Mouse (Mus musculus): Measurements from ENCODE around the gene Ppp3r1.
"Not testable (repeated sequence)": the region's sequence is repeated elsewhere in the genome, so short reads cannot be mapped to it uniquely, and the experiment has no call there.

The Ppp3r1 gene

DNA sequence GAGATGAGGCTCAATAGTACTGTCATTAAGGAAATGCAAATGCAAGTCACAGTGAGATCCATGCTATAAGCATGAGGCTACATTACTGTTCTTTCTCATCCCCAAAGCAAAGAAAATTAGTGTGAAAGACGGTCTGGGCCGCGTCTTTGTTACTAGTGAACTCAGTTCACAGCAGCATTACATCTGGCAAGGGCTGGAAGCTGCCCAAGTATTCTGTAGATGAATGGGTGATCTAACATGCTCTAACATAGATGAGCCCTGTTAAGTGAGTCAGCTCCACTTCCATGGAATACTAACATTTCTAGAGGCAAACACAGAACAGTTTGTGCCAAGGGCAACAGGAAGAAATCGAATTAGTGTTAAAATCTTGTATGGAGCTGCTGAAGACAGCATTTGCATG lies 41.9 kb downstream of the Ppp3r1 start:
- DNase-seq = no peak

GRCm38 (mm10) chr11:17202481-17202880 lies 43.4 kb downstream of the Ppp3r1 start:
- DNase-seq = no peak

GRCm38 (mm10) chr11:17211258-17212140 lies 52.4 kb downstream of the Ppp3r1 start, which contains the start of gene Pno1:
Gene Pno1 (minus strand): TSS chr11:17211568.
- peak; percentile 97 for DNase-seq

DNA sequence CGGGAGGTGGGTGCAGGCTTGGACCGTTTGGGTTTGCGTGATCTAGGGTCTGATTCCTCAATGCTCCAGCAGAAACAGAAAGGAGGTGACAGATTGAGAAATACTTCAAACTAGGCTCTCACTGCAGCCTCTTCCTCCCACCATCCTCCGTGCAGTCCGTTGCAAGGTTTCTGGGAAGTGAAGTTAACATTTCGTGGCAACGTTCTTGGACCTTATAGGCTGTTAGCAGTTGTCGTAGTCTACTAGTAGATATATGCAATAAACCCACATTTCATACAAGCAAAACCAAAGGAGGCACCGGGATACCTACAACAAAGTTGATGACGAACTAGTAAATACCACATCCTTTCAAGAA lies 53.1 kb downstream of the Ppp3r1 start:
- DNase-seq = no peak

DNA sequence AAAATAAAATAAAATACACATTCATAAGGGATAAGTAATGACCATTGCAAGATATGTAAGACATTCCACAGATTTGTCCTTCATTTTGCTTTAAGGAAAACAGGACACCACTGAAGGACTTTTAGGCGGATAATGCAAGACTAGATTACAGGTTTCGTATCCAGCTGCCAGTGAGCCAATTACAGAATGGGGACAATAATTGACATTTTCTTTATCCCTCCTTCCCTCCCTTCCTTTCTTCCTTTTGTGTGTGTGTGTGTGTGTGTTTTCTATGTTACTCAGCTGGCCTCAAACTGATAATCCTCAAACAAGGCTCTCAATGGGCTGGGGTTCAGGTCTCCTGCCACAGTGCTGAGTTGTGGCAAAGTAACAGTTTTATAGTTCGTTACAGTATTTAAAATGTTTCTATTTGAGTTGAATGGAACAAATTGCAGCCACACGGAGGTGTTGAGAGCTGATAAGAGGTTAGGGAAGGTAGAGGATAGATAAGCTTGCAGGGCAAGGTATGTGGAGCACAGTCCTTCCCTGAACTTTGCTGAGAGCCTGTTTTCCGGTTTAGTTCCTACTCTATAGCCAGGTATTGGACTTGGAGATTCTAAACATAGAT lies 53.9 kb downstream of the Ppp3r1 start:
- no peak for DNase-seq

DNA sequence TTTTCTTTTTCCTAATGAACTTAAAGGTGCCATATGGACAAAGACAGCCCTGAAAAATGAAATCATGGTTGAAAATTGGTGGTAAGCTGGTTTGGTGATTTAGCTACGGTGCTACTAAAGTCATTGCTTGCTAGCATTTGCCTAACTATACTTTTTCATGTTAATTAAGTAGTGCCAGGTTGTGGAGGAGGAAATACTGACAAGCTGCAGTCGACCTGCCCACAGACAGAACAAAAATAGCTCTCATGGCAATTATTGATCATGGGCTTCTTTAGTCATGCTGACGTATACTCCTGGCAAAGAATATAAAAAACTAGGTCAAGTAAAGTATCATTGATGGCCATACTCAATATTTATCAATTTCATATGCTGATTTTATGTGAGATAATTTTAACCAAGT lies 56.4 kb downstream of the Ppp3r1 start:
- peak; percentile 34 for DNase-seq

GRCm38 (mm10) chr11:17221126-17221525 lies 62.1 kb downstream of the Ppp3r1 start:
- no peak for DNase-seq

DNA sequence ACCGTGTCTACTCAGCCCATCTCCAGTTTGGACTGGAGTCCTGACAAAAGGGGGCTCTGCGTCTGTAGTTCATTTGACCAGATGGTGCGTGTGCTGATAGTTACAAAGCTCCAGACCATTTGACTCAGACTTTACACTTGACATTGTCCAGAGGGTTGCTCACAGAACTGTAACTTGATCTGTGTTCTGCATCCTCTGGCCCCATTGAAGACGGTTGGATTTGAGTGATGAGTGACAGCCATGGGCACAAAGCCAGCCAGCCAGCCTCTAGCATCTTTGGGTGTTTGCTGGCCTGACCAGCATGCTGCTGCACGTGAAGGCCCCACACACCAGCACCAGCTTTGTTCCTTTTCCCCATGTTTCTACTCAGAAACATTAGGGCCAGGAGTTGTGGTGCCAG lies 73.7 kb downstream of the Ppp3r1 start:
- no peak for DNase-seq

GRCm38 (mm10) chr11:17236449-17237037 lies 77.5 kb downstream of the Ppp3r1 start:
- DNase-seq = no peak

GRCm38 (mm10) chr11:17238598-17238997 lies 79.5 kb downstream of the Ppp3r1 start:
- DNase-seq = not testable (repeated sequence)

- no peak for DNase-seq
Measured at GRCm38 (mm10) chr11:17248715-17249114, 89.7 kb downstream of the Ppp3r1 start.

Data from layer of hippocampus, adult 9-11 months (tissue).